In genomic region chr11:76990839-76991238, GRCm38 (mm10) we compare ENCODE assay signal across 9 mouse cellular contexts.
"Had no signal": no experiment of that assay in that cellular context is flagged by ENCODE, and none has a peak within 500 bp of the region (broad histone marks: within the 10 kb centered on the region; RNA-seq: fewer than 3 reads in every experiment).

No protein-coding gene starts in this region.

- DNase-seq: kidney, adult 2 months; kidney, postnatal 25 days; layer of hippocampus, adult 9-11 months; left cerebral cortex, postnatal 4 days; lung, adult 2 months; lung, postnatal 4 days; midbrain, embryonic 14.5 days; thymus, postnatal 4 days had no signal

- ATAC-seq: lung, postnatal 0 days had no signal
